Mouse (Mus musculus): Measurements from ENCODE around the gene Zfp106.

GRCm38 (mm10) chr2:120592227-120592626 lies 28.6 kb upstream of the Zfp106 start:
- TF ChIP-seq CTCF (IDR thresholded peaks at IDR 0.05), result no peak; the same call in 1 of the 2 replicates
- TF ChIP-seq POLR2A (IDR thresholded peaks at IDR 0.05; ENCODE audit: insufficient read depth, low read depth, low read length), result no peak
